Mouse (Mus musculus): ENCODE data around the gene Mlst8. TPM values are rescaled to one million over a fixed set of nuclear protein-coding genes. Genes with fewer than 3 reads are reported as not detected.
"Not testable (repeated sequence)": the region's sequence is repeated elsewhere in the genome, so short reads cannot be mapped to it uniquely, and the experiment has no call there.

The Mlst8 gene
- total and polyA plus RNA-seq, 2 experiments from 2014 or later = 10.1 to 12.4 TPM

GRCm38 (mm10) chr17:24469336-24469909 lies 9.5 kb downstream of the Mlst8 start:
- ATAC-seq (ENCODE audit: insufficient read depth, low read depth) = no peak
- peak overlapping the region; percentile 44 for H3K9ac ChIP-seq (replicated peaks; ENCODE audit: low read depth, low read length)
- peak overlapping the region; percentile 86 for H3K4me2 ChIP-seq (ENCODE audit: low read depth, low read length)
- no peaks in the 10 kb centered on the region for H3K27me3 ChIP-seq (ENCODE audit: control insufficient read depth, insufficient read depth, low read length)
- peaks cover 21% of the 10 kb centered on the region for H3K4me1 ChIP-seq (ENCODE audit: control insufficient read depth, insufficient read depth)
- no peak for DNase-seq (ENCODE audit: low spot score)
- H3K9me3 ChIP-seq (replicated peaks; ENCODE audit: control insufficient read depth, low read length) = no peaks in the 10 kb centered on the region
- WGBS = 15% methylated on average over 7 of the region's 7 CpGs
- H3K27ac ChIP-seq (ENCODE audit: low read depth) = peak overlapping the region; percentile 84
- H3K4me3 ChIP-seq (ENCODE audit: low read depth, low read length) = peak overlapping the region; percentile 66
- peaks cover 8% of the 10 kb centered on the region for H3K36me3 ChIP-seq (replicated peaks; ENCODE audit: control insufficient read depth, insufficient read depth, low read length)
- no peak for TF ChIP-seq EP300 (IDR thresholded peaks at IDR 0.05; ENCODE audit: low read depth)
- TF ChIP-seq CTCF (IDR thresholded peaks at IDR 0.05; ENCODE audit: low read depth) = no peak

- H3K27me3 ChIP-seq (ENCODE audit: control insufficient read depth, insufficient read depth, low read length) = no peaks in the 10 kb centered on the region
- DNase-seq (ENCODE audit: low spot score) (no peak), ATAC-seq (ENCODE audit: insufficient read depth, low read depth) (no peak)
- H3K36me3 ChIP-seq (replicated peaks; ENCODE audit: control insufficient read depth, insufficient read depth, low read length) = peaks cover 5% of the 10 kb centered on the region; the same call in 1 of the 2 replicates
- H3K9me3 ChIP-seq (replicated peaks; ENCODE audit: control insufficient read depth, low read length) = no peaks in the 10 kb centered on the region
- H3K4me1 ChIP-seq (ENCODE audit: control insufficient read depth, insufficient read depth) = peaks cover 21% of the 10 kb centered on the region
- TF ChIP-seq CTCF (IDR thresholded peaks at IDR 0.05; ENCODE audit: low read depth) (no peak), EP300 (IDR thresholded peaks at IDR 0.05; ENCODE audit: low read depth) (no peak)
- no peak overlapping the region for H3K27ac ChIP-seq (ENCODE audit: low read depth)
- no peak overlapping the region for H3K4me2 ChIP-seq (ENCODE audit: low read depth, low read length)
- no peak overlapping the region for H3K9ac ChIP-seq (replicated peaks; ENCODE audit: low read depth, low read length)
- 96% methylated on average over 5 of the region's 5 CpGs for WGBS
- H3K4me3 ChIP-seq (ENCODE audit: low read depth, low read length) = no peak overlapping the region
Measured at GRCm38 (mm10) chr17:24468636-24469246, 10.1 kb downstream of the Mlst8 start.

GRCm38 (mm10) chr17:24463374-24464133 lies 15.3 kb downstream of the Mlst8 start:
- H3K36me3 ChIP-seq (replicated peaks; ENCODE audit: control insufficient read depth, insufficient read depth, low read length) = no peaks in the 10 kb centered on the region
- TF ChIP-seq EP300 (IDR thresholded peaks at IDR 0.05; ENCODE audit: low read depth) (no peak), CTCF (IDR thresholded peaks at IDR 0.05; ENCODE audit: low read depth) (no peak)
- H3K4me3 ChIP-seq (ENCODE audit: low read depth, low read length) = no peak overlapping the region
- DNase-seq (ENCODE audit: low spot score) = no peak
- no peak overlapping the region for H3K27ac ChIP-seq (ENCODE audit: low read depth)
- ATAC-seq (ENCODE audit: insufficient read depth, low read depth) = no peak; the same call in 1 of the 2 replicates
- WGBS = 49% methylated on average over 6 of the region's 6 CpGs
- H3K4me1 ChIP-seq (ENCODE audit: control insufficient read depth, insufficient read depth) = 0 out of 2 replicates have a peak, but pooled peaks cover 3% of the 10 kb centered on the region
- H3K4me2 ChIP-seq (ENCODE audit: low read depth, low read length) = no peak overlapping the region
- H3K27me3 ChIP-seq (ENCODE audit: control insufficient read depth, insufficient read depth, low read length) = no peaks in the 10 kb centered on the region
- H3K9ac ChIP-seq (replicated peaks; ENCODE audit: low read depth, low read length) = no peak overlapping the region
- no peaks in the 10 kb centered on the region for H3K9me3 ChIP-seq (replicated peaks; ENCODE audit: control insufficient read depth, low read length)

- Histone ChIP-seq H3K4me2 (ENCODE audit: low read depth, low read length) (no peak overlapping the region), H3K9me3 (replicated peaks; ENCODE audit: control insufficient read depth, low read length) (no peaks in the 10 kb centered on the region), H3K9ac (replicated peaks; ENCODE audit: low read depth, low read length) (no peak overlapping the region), H3K36me3 (replicated peaks; ENCODE audit: control insufficient read depth, insufficient read depth, low read length) (no peaks in the 10 kb centered on the region), H3K27ac (ENCODE audit: low read depth) (no peak overlapping the region), H3K27me3 (ENCODE audit: control insufficient read depth, insufficient read depth, low read length) (no peaks in the 10 kb centered on the region), H3K4me1 (ENCODE audit: control insufficient read depth, insufficient read depth) (0 out of 2 replicates have a peak, but pooled peaks cover 3% of the 10 kb centered on the region), H3K4me3 (ENCODE audit: low read depth, low read length) (no peak overlapping the region)
- ATAC-seq (ENCODE audit: insufficient read depth, low read depth) (peak; percentile 30; the same call in 1 of the 2 replicates), DNase-seq (ENCODE audit: low spot score) (no peak)
- TF ChIP-seq EP300 (IDR thresholded peaks at IDR 0.05; ENCODE audit: low read depth) = no peak
- TF ChIP-seq CTCF (IDR thresholded peaks at IDR 0.05; ENCODE audit: low read depth) = no peak
- WGBS = 35% methylated on average over 1 of the region's 1 CpGs
Measured at GRCm38 (mm10) chr17:24462932-24463331, 15.9 kb downstream of the Mlst8 start.

- H3K4me2 ChIP-seq (ENCODE audit: low read depth, low read length) = no peak overlapping the region
- 79% methylated on average over 2 of the region's 2 CpGs for WGBS
- no peaks in the 10 kb centered on the region for H3K9me3 ChIP-seq (replicated peaks; ENCODE audit: control insufficient read depth, low read length)
- H3K36me3 ChIP-seq (replicated peaks; ENCODE audit: control insufficient read depth, insufficient read depth, low read length) = no peaks in the 10 kb centered on the region
- H3K9ac ChIP-seq (replicated peaks; ENCODE audit: low read depth, low read length) = no peak overlapping the region
- no peak for TF ChIP-seq EP300 (IDR thresholded peaks at IDR 0.05; ENCODE audit: low read depth)
- TF ChIP-seq CTCF (IDR thresholded peaks at IDR 0.05; ENCODE audit: low read depth) = peak; percentile 51
- no peak overlapping the region for H3K27ac ChIP-seq (ENCODE audit: low read depth)
- no peak for DNase-seq (ENCODE audit: low spot score)
- H3K4me3 ChIP-seq (ENCODE audit: low read depth, low read length) = no peak overlapping the region
- no peak for ATAC-seq (ENCODE audit: insufficient read depth, low read depth)
- 0 out of 2 replicates have a peak, but pooled peaks cover 3% of the 10 kb centered on the region for H3K4me1 ChIP-seq (ENCODE audit: control insufficient read depth, insufficient read depth)
- no peaks in the 10 kb centered on the region for H3K27me3 ChIP-seq (ENCODE audit: control insufficient read depth, insufficient read depth, low read length)
Measured at GRCm38 (mm10) chr17:24461580-24461979, 17.3 kb downstream of the Mlst8 start.

GRCm38 (mm10) chr17:24455523-24456206 lies 23.2 kb downstream of the Mlst8 start:
- not testable (repeated sequence) for H3K36me3 ChIP-seq (replicated peaks; ENCODE audit: control insufficient read depth, insufficient read depth, low read length); H3K27me3 ChIP-seq (ENCODE audit: control insufficient read depth, insufficient read depth, low read length); DNase-seq (ENCODE audit: low spot score); ATAC-seq (ENCODE audit: insufficient read depth, low read depth); H3K9me3 ChIP-seq (replicated peaks; ENCODE audit: control insufficient read depth, low read length); H3K9ac ChIP-seq (replicated peaks; ENCODE audit: low read depth, low read length)
- Histone ChIP-seq H3K4me3 (ENCODE audit: low read depth, low read length) (0 out of 2 replicates have a peak overlapping the region, but pooled peaks have one; percentile 85), H3K4me2 (ENCODE audit: low read depth, low read length) (peak overlapping the region; percentile 31; the same call in 1 of the 2 replicates), H3K4me1 (ENCODE audit: control insufficient read depth, insufficient read depth) (peaks cover 18% of the 10 kb centered on the region), H3K27ac (ENCODE audit: low read depth) (peak overlapping the region; percentile 49)
- WGBS = 53% methylated on average over 10 of the region's 10 CpGs
